Mouse (Mus musculus) hindbrain, postnatal 0 days (tissue): ENCODE measurements around the gene Kdm7a. TPM values are rescaled to one million over a fixed set of nuclear protein-coding genes. Genes with fewer than 3 reads are reported as not detected.

Experiments
- ATAC-seq: fragments of 200-750 bp; cut with Nextera tagmentation; 2 replicates; pipeline ENCODE4 v1.8.0; 2017; ENCODE audit warnings: mild to moderate bottlenecking, moderate TSS enrichment, moderate library complexity
- DNase-seq: peaks from one replicate; pipeline ENCODE4 v3.0.0-alpha.2; 2015; ENCODE audit warnings: low spot score
- H3K27ac ChIP-seq: fragments of 300-500 bp; sonication (generic); 2 replicates; pipeline ENCODE4 v1.5.1; 2014; ENCODE audit warnings: mild to moderate bottlenecking
- H3K27me3 ChIP-seq: fragments of 300-500 bp; sonication (generic); 2 replicates; pipeline ENCODE4 v1.6.1; 2014; ENCODE audit warnings: low read length, mixed read lengths; ENCODE audit not compliant: insufficient read depth
- H3K36me3 ChIP-seq: fragments of 300-500 bp; sonication (generic); 2 replicates; pipeline ENCODE4 v1.6.1; 2014; ENCODE audit warnings: low read length, mixed read lengths; ENCODE audit not compliant: insufficient read depth
- H3K4me1 ChIP-seq: fragments of 300-500 bp; sonication (generic); 2 replicates; pipeline ENCODE4 v1.6.1; 2014; ENCODE audit warnings: antibody characterized with exemption, low read length, mixed read lengths; ENCODE audit not compliant: insufficient read depth
- H3K4me2 ChIP-seq: fragments of 300-500 bp; sonication (generic); 2 replicates; pipeline ENCODE4 v1.6.1; 2014; ENCODE audit warnings: low read depth, mild to moderate bottlenecking, low read length, moderate library complexity, mixed read lengths
- H3K4me3 ChIP-seq: fragments of 300-500 bp; sonication (generic); 2 replicates; pipeline ENCODE4 v1.5.1; 2014; ENCODE audit warnings: low read length
- H3K9ac ChIP-seq: fragments of 300-500 bp; sonication (generic); replicated peaks from 2 replicates; pipeline ENCODE4 v1.6.1; 2014; ENCODE audit warnings: mild to moderate bottlenecking, low read length, moderate library complexity, mixed read lengths
- H3K9me3 ChIP-seq: fragments of 300-500 bp; sonication (generic); 2 replicates; pipeline ENCODE4 v1.6.1; 2016; ENCODE audit warnings: low read length, mixed read lengths
- CTCF ChIP-seq: IDR thresholded peaks from 2 replicates; pipeline ENCODE4 v1.5.1; 2016; ENCODE audit warnings: antibody characterized with exemption, control low read depth, low read depth
- whole genome bisulfite sequencing: fragments of 180-500 bp; shearing (Covaris S2); extraction: QIAGEN DNeasy Blood & Tissue Kit; methylation state at CpG from one replicate; pipeline ENCODE4 v1.1.7; 2014; 5-methylcytosine and 5-hydroxymethylcytosine counted together
- polyA plus RNA-seq: library from polyadenylated mRNA; unstranded; fragments of >200 nt; fragmentation: Nextera tagmentation; extraction: Ambion mirVana; gene quantifications from 2 replicates; pipeline ENCODE4 v1.2.1, GENCODE M21; 2015
- total RNA-seq: library from RNA; depleted of rRNA; stranded (reverse); fragments of >200 nt; gene quantifications from 2 replicates; pipeline ENCODE4 v1.2.3, GENCODE M21; 2014; rRNA removed

The Kdm7a gene
- 6.8 and 7.8 TPM in 2 replicates for total RNA-seq
- 2.0 and 2.2 TPM in 2 replicates for polyA plus RNA-seq

GRCm38 (mm10) chr6:39206581-39207461 lies at the start of gene Kdm7a:
TSS of gene Kdm7a (minus strand) at chr6:39206789.
- peak within 1 kb of the TSS; percentile 97 for H3K4me3 ChIP-seq
- H3K27me3 ChIP-seq: no peaks in the 10 kb centered on the region
- DNase-seq: peak; percentile 98
- H3K4me1 ChIP-seq: no peaks in the 10 kb centered on the region
- H3K9ac ChIP-seq: peak within 1 kb of the TSS; percentile 94
- H3K9me3 ChIP-seq: no peaks in the 10 kb centered on the region
- H3K27ac ChIP-seq: peak within 1 kb of the TSS; percentile 95
- H3K36me3 ChIP-seq: no peaks in the 10 kb centered on the region
- under 1% methylated on average over 82 of the region's 124 CpGs for WGBS
- peak; percentile 93 for ATAC-seq
- peak within 1 kb of the TSS; percentile 83 for H3K4me2 ChIP-seq
- peak; percentile 14; the same call in 1 of the 2 replicates for TF ChIP-seq CTCF

- Histone ChIP-seq H3K27me3 (no peaks in the 10 kb centered on the region), H3K4me1 (0 out of 2 replicates have a peak, but pooled peaks cover 4% of the 10 kb centered on the region), H3K4me2 (no peak overlapping the region), H3K9ac (no peak overlapping the region), H3K9me3 (no peaks in the 10 kb centered on the region), H3K36me3 (no peaks in the 10 kb centered on the region), H3K4me3 (no peak overlapping the region), H3K27ac (no peak overlapping the region)
- 57% methylated on average over 8 of the region's 8 CpGs for WGBS
- DNase-seq (no peak), ATAC-seq (no peak)
- no peak for TF ChIP-seq CTCF
These were observed 48.7 kb upstream of the Kdm7a start for GRCm38 (mm10) chr6:39255271-39255670.

DNA sequence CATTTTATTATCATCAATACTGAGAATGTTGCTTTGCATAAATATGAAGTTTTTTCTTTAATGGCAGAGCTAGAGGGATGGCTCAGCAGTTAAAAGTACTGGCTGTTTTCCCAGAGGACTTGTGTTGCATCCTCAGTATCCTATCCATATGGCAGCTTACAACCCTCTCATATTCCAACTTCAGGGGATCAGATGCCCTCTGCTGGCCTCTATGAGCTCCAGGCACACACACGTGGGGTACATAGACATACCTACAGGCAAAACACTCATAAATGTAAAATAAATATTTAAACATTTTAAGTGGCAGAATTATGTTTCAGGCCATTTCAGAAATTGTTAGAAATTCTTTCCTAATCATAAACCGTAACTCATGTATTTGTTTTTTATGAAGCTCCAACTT lies 43.5 kb upstream of the Kdm7a start:
- H3K27ac ChIP-seq: no peak overlapping the region
- no peak overlapping the region for H3K4me3 ChIP-seq
- no peaks in the 10 kb centered on the region for H3K4me1 ChIP-seq
- H3K4me2 ChIP-seq: no peak overlapping the region
- TF ChIP-seq CTCF: peak; percentile 13; the same call in 1 of the 2 replicates
- WGBS: 85% methylated on average over 2 of the region's 2 CpGs
- no peaks in the 10 kb centered on the region for H3K27me3 ChIP-seq
- H3K9me3 ChIP-seq: no peaks in the 10 kb centered on the region
- H3K9ac ChIP-seq: no peak overlapping the region
- ATAC-seq (no peak), DNase-seq (no peak)
- no peaks in the 10 kb centered on the region for H3K36me3 ChIP-seq

- DNase-seq: no peak
- Histone ChIP-seq H3K4me2 (no peak overlapping the region), H3K27me3 (no peaks in the 10 kb centered on the region), H3K9ac (no peak overlapping the region), H3K9me3 (no peaks in the 10 kb centered on the region), H3K4me3 (no peak overlapping the region), H3K36me3 (no peaks in the 10 kb centered on the region), H3K27ac (no peak overlapping the region), H3K4me1 (peaks cover 3% of the 10 kb centered on the region)
- WGBS: 60% methylated on average over 16 of the region's 16 CpGs
- no peak for TF ChIP-seq CTCF
- ATAC-seq: no peak
These were observed 42.7 kb upstream of the Kdm7a start for GRCm38 (mm10) chr6:39249176-39249770.

- no peak for TF ChIP-seq CTCF
- Histone ChIP-seq H3K27me3 (no peaks in the 10 kb centered on the region), H3K27ac (peak overlapping the region; percentile 74; the same call in 1 of the 2 replicates), H3K9me3 (no peaks in the 10 kb centered on the region), H3K9ac (no peak overlapping the region), H3K4me2 (no peak overlapping the region), H3K4me3 (no peak overlapping the region), H3K4me1 (peaks cover 11% of the 10 kb centered on the region), H3K36me3 (no peaks in the 10 kb centered on the region)
- ATAC-seq (no peak), DNase-seq (no peak)
- 49% methylated on average over 9 of the region's 9 CpGs for WGBS
These were observed 37.5 kb upstream of the Kdm7a start for GRCm38 (mm10) chr6:39244066-39244465.

- TF ChIP-seq CTCF: no peak
- H3K27ac ChIP-seq: peak overlapping the region; percentile 74
- no peaks in the 10 kb centered on the region for H3K9me3 ChIP-seq
- no peak overlapping the region for H3K9ac ChIP-seq
- H3K4me1 ChIP-seq: peaks cover 11% of the 10 kb centered on the region
- no peak overlapping the region for H3K4me3 ChIP-seq
- no peaks in the 10 kb centered on the region for H3K36me3 ChIP-seq
- ATAC-seq (peak; percentile 34), DNase-seq (peak; percentile 37)
- H3K4me2 ChIP-seq: no peak overlapping the region
- no peaks in the 10 kb centered on the region for H3K27me3 ChIP-seq
- 58% methylated on average over 8 of the region's 8 CpGs for WGBS
These were observed 36.9 kb upstream of the Kdm7a start for GRCm38 (mm10) chr6:39243511-39243961.
